Mouse (Mus musculus) adrenal gland, adult (tissue): Measurements from ENCODE around the gene Kif4.

ENCODE experiments used
- DNase-seq, 2 experiments: peaks; one replicate each; pipeline ENCODE4 v3.0.0; 2022 to 2023; ENCODE audit warnings: low spot score in 1 of 2; ENCODE audit not compliant: inconsistent age in 2 of 2

The Kif4 gene

GRCm38 (mm10) chrX:100729665-100730188, 104.2 kb downstream of the Kif4 start, which contains the start of gene Gdpd2:
Gene Gdpd2, plus strand, starts transcription at chrX:100729873.
- peak; percentile 5 to 35 for DNase-seq

GRCm38 (mm10) chrX:100730266-100730665, 104.7 kb downstream of the Kif4 start:
- no peak for DNase-seq

GRCm38 (mm10) chrX:100734359-100734758, 108.8 kb downstream of the Kif4 start:
- DNase-seq = no peak

GRCm38 (mm10) chrX:100738918-100739317, 113.4 kb downstream of the Kif4 start:
- DNase-seq = peak; percentile 51 to 83

GRCm38 (mm10) chrX:100739443-100739842, 113.9 kb downstream of the Kif4 start:
- no peak for DNase-seq

- peak; percentile 9 to 56 for DNase-seq
Observed at GRCm38 (mm10) chrX:100740785-100741184, 115.2 kb downstream of the Kif4 start.

GRCm38 (mm10) chrX:100741940-100742339, 116.4 kb downstream of the Kif4 start:
- peak; percentile 13 to 48 for DNase-seq

- DNase-seq = no peak
Observed at GRCm38 (mm10) chrX:100765855-100766254, 140.3 kb downstream of the Kif4 start.

GRCm38 (mm10) chrX:100767181-100767884, 141.8 kb downstream of the Kif4 start, which contains the start of gene Dlg3:
Gene Dlg3, plus strand, starts transcription at chrX:100767722.
- peak in 1 of 2 experiments; percentile 43 for DNase-seq

- no peak for DNase-seq
Observed at GRCm38 (mm10) chrX:100767885-100768626, 142.5 kb downstream of the Kif4 start.

- no peak for DNase-seq
Observed at GRCm38 (mm10) chrX:100769281-100769680, 143.7 kb downstream of the Kif4 start.

GRCm38 (mm10) chrX:100774341-100774811, 148.8 kb downstream of the Kif4 start:
- peak; percentile 72 to 91 for DNase-seq

- peak in 1 of 2 experiments; percentile 20 for DNase-seq
Observed at GRCm38 (mm10) chrX:100775405-100775804, 149.9 kb downstream of the Kif4 start.

- peak; percentile 60 to 83 for DNase-seq
Observed at GRCm38 (mm10) chrX:100776494-100776893, 151.0 kb downstream of the Kif4 start.
